Mouse (Mus musculus) heart, postnatal 10 days (tissue): ENCODE measurements around the gene Dbil5. TPM values are rescaled to one million over a fixed set of nuclear protein-coding genes. Genes with fewer than 3 reads are reported as not detected.

Experiments used
- DNase-seq, 2 experiments: peaks; one replicate each; pipeline ENCODE4 v3.0.0; 2021
- intact Hi-C: fragments of 180-260 bp; cut with DNase I; formaldehyde crosslinking; loops from one replicate; pipeline ENCODE4 v1.15.1; 2025
- total RNA-seq, 2 experiments: library from RNA; stranded (reverse); gene quantifications; 2 replicates each; pipeline ENCODE4 v1.2.3; 2021

Gene Dbil5
- total RNA-seq, 2 experiments from 2014 or later, result 0.50 TPM; not detected in 1

- intact Hi-C loops, result no loop called here
- no peak for DNase-seq
Measured at GRCm38 (mm10) chr11:76224631-76225030, 7.2 kb downstream of the Dbil5 start.

DNA sequence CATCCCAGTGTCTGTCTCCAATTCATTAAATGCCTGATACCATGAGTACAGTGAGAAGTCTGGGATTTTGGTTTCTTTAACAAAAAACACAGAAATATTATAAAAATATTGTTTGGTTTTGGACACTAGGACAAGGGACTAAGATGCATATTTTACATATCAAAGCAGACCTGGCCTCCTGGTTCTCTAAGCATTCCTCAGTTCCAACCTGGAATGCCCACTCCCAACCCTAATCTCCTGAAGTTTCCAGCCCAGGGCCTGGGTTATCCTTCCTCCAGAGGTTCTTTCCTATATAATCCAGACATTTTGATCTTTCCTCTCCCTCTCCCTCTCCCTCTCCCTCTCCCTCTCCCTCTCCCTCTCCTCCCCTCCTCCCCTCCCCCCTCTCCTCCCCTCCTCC is 7.6 kb downstream of the Dbil5 start:
- intact Hi-C loops, result no loop called here
- DNase-seq, result no peak

DNA sequence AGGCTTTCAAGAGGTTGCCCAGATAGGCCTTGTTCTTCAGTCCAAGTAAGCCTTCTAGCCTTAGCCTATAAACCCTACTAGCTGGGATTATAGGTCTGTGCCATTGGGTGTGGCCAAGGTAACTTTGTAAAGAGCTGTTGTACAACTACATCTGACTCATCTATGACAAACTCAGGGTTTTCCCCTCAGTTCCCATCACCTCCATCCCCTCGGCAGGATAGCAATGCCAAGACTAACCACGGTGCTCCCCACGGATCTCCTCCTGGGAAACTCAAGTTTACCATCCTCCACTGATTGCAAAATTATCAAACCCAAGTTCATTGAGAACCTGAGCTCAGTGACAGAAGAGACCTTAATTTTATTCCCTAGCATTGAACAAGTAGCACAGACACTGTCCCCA is 18.7 kb downstream of the Dbil5 start:
- no peak for DNase-seq
- intact Hi-C loops, result no loop called here

- no peak for DNase-seq
- intact Hi-C loops, result no loop called here
Measured at GRCm38 (mm10) chr11:76239750-76240149, 22.3 kb downstream of the Dbil5 start.

GRCm38 (mm10) chr11:76242901-76243810 is 25.7 kb downstream of the Dbil5 start, which contains the start of the genes Mrm3 and Glod4:
Gene Mrm3, plus strand, starts transcription at chr11:76243715.
Gene Glod4, minus strand, starts transcription at chr11:76243725.
- intact Hi-C loops, result no loop called here

GRCm38 (mm10) chr11:76243811-76244546 is 26.6 kb downstream of the Dbil5 start:
- intact Hi-C loops, result no loop called here
- DNase-seq, result peak in 1 of 2 experiments; percentile 23

More at GRCm38 (mm10) chr11:76242901-76243810, 25.7 kb downstream of the Dbil5 start, which contains the start of the genes Mrm3 and Glod4:
- DNase-seq, result peak; percentile 94 to 97

DNA sequence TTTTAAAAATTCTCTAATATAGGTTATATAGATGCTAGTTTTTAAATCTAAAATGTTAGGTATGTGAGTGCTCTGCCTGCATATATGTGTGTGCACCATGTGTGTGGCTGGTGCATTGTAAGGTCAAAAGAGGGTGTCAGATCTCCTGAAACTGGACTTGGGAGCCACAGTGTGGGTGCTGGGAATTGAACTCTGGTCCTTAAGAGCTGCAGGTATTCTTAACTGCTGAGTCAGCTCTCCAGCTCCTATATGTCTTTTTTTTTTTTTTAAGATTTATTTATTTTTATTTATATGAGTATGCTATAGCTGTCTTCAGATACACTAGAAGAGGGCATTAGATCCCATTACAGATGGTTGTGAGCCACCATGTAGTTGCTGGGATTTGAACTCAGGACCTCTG is 29.0 kb downstream of the Dbil5 start:
- no peak for DNase-seq
- intact Hi-C loops, result no loop called here

DNA sequence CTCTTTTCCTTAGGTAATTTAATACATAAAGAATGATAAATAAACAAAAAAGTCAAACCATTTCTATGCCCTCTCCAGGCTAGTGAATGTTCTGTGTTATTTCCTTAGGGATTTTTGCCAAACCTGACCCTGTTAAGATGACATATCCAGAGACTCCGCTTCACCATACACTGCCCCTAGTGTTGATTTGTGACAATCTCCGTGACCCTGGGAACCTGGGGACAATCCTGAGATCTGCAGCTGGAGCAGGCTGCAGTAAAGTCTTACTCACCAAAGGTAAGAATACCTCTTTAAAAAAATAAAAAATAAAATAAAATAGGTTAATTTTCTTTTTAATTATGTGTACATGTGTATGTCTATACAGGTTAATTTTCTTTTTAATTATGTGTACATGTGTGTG is 29.8 kb downstream of the Dbil5 start:
- no peak for DNase-seq
- intact Hi-C loops, result no loop called here

DNA sequence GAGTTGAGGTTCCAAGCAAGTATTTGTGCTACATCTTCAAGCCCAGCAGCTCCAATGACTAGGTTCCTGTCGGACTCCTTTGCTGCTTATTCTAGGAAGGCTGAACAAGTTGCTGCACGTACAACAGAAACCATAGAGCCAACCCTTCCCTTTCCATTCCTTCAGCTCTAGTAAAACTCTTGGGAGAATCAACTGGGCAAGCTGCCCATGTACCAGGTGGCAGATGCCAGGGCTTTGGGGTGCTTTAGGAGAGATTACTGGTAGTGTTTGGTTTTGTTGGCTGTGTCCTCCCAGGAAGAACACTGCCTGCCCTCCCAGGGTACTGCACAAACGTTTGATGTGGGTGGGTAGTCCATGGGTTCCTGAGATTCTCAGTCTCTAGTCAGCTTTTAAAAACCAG is 34.6 kb downstream of the Dbil5 start:
- intact Hi-C loops, result loop anchor here (5.0 kb wide), 1 partner anchor 200 kb away; no protein-coding TSS in a partner anchor

GRCm38 (mm10) chr11:76253145-76253917 is 35.9 kb downstream of the Dbil5 start:
- intact Hi-C loops, result loop anchor here (1.0 to 5.0 kb wide), 2 partner anchors 153 to 199 kb away; partner anchors contain the start of gene Timm22
- DNase-seq, result peak; percentile 90 to 94

More for the DNA sequence above, 34.6 kb downstream of the Dbil5 start:
- no peak for DNase-seq

- DNase-seq, result peak in 1 of 2 experiments; percentile 35
- intact Hi-C loops, result loop anchor here (1.0 to 5.0 kb wide), 2 partner anchors 152 to 198 kb away; partner anchors contain the start of gene Timm22
Measured at GRCm38 (mm10) chr11:76253918-76254264, 36.5 kb downstream of the Dbil5 start.

DNA sequence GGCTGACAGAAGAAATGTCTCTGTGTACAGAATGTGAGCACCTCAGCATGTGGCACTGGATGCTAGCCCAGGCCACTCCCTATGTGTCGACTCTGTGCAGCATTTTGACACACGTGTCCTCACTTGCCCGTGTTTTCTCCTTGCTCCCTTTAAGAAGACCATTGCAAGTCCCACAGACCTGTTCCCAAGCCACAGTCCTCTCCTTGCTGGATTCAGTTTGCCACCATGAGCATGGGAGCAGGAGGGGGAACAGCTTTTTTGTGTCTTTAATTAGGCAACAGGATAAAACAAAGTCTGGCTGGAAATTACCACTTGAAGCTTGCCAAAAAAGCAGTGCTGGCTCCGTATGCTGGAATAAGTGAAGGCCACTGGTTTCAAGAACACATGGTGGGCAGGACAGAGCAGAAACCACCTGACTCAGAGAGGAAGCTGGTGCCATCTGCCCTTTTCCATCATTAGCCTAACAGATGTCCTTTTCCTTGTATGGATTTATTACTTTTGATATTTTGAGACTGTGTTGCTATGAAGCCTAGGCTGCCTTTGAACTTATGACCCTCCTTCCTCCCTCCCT is 38.1 kb downstream of the Dbil5 start:
- peak in 1 of 2 experiments; percentile 32 for DNase-seq
- intact Hi-C loops, result no loop called here

DNA sequence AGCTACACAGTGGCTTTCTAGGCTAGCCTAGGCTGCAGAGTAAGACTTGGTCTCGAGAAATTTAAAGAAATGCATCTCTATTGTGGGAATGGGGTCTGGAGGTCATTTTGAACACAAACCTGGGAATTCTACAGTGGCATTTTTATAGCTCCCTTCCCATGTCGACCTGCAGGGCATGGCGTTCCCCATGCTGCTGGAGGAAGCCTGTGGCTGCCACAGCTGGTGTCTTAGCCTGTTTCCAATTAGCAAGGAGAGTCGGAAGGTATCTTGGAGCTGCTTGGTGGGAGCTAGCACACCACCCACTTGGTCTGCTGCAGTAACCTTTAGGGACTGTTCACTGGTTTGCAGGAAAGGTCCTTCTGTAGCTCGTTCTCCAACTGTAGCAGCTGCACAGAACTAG is 38.7 kb downstream of the Dbil5 start:
- intact Hi-C loops, result no loop called here
- no peak for DNase-seq

DNA sequence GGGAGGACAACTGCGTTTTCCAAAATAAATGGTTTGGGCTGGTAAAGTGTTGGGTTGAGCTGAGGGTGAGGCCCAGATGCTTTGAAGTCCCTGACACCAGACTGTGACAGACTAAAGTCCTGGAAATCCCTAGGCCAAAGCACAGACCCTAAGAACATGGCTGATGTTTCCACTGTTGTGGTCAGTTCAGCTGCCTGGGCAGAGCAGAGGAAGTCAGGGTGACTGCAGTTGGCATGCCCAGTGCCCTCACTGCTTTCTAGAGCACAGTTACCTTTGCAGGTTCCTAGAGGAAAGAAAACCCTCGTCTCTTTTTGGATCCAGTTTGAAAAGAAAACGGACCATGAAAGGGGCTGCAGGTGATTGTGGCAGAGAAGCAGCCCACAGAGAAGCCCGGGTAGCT is 40.0 kb downstream of the Dbil5 start:
- intact Hi-C loops, result no loop called here
- no peak for DNase-seq

GRCm38 (mm10) chr11:76258511-76258910 is 41.1 kb downstream of the Dbil5 start:
- intact Hi-C loops, result no loop called here
- no peak for DNase-seq

DNA sequence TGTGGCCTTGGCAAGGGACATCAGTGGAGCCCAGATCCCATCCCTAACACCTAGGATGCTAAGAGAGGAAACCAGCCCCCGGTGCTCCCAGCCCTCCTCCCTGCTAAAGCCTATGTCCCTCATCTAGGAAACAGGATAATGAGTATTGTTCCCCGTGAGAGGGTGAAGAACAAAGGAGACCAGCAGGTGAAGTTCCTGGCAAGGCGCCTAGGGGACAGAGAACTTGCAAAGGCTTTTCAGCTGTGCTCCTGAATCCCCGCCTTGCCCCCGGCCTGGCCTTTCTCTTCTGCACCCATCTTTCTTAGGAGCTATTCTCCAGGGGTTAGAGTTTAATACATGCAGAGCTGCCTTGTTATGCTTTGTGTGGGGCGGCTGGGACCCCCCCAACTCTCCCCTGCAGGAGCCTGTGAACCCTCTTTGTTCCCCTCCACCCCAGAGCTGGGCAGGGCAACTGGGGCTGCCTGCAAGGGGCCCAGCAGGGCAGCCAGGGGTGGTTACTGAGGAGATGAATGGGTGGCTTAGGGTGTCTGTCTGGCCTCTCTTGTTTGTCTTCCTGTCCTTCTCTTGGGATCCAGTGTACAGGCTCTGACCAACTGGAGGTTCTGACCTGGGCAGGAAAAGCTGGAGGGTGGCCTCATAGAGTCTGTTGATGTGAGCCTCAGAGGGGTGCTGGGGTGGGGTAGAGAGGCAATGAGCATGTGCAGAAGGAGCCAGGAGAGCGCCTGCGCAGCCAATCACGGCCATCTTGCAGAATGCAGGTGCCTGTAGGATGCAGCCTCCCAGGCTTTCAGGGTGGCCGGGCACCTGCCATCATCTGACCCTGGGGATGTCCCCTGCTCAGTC is 43.0 kb downstream of the Dbil5 start:
- no peak for DNase-seq
- intact Hi-C loops, result no loop called here

GRCm38 (mm10) chr11:76261224-76261623 is 43.8 kb downstream of the Dbil5 start:
- no peak for DNase-seq
- intact Hi-C loops, result no loop called here

GRCm38 (mm10) chr11:76262611-76263351 is 45.4 kb downstream of the Dbil5 start:
- intact Hi-C loops, result no loop called here
- no peak for DNase-seq

DNA sequence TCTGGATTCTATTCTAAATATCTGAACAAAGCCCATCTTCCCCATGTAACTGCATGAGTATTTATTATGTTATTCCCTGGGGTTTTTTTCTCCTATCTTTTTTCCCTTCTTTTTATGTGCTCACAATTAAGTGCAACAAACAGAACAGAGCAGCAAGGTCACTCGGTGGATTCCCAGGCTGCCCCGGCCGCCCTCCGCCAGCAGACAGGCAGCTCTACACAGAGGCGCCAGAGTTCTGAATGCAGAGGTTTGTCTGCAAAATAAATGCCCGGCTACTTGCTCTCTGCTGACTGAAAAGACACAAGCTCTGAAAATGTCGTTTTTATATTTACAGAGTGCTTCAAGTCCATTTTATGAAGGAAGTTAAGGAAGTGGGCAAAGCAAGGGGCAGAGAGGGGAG is 50.1 kb downstream of the Dbil5 start:
- intact Hi-C loops, result no loop called here
- DNase-seq, result no peak
